Mouse (Mus musculus) liver, embryonic 14.5 days (tissue): ENCODE measurements around the gene Rps6.

Experiments used
- CTCF ChIP-seq: IDR thresholded peaks from 2 replicates; pipeline ENCODE4 v1.5.1; 2016; ENCODE audit warnings: antibody characterized with exemption, low read depth, control low read depth
- EP300 ChIP-seq: IDR thresholded peaks from 2 replicates; pipeline ENCODE4 v1.6.1; 2016; ENCODE audit warnings: antibody characterized with exemption, low read depth

- TF ChIP-seq EP300: peak; percentile 83
- TF ChIP-seq CTCF: no peak
These were observed at the start of gene Rps6 for GRCm38 (mm10) chr4:86857113-86858069.
